Mouse (Mus musculus) embryonic fibroblast, embryonic 13.5 days (primary cell): ENCODE measurements around the gene Galc.

Experiments used
- CTCF ChIP-seq: IDR thresholded peaks from 2 replicates; pipeline ENCODE4 v1.5.1; 2011; ENCODE audit warnings: mild to moderate bottlenecking, control low read depth, low read length, moderate library complexity, borderline replicate concordance; ENCODE audit not compliant: insufficient read depth
- POLR2A ChIP-seq: IDR thresholded peaks from 2 replicates; pipeline ENCODE4 v1.6.1; 2011; ENCODE audit warnings: low read depth, mild to moderate bottlenecking, control low read depth, low read length, moderate library complexity

DNA sequence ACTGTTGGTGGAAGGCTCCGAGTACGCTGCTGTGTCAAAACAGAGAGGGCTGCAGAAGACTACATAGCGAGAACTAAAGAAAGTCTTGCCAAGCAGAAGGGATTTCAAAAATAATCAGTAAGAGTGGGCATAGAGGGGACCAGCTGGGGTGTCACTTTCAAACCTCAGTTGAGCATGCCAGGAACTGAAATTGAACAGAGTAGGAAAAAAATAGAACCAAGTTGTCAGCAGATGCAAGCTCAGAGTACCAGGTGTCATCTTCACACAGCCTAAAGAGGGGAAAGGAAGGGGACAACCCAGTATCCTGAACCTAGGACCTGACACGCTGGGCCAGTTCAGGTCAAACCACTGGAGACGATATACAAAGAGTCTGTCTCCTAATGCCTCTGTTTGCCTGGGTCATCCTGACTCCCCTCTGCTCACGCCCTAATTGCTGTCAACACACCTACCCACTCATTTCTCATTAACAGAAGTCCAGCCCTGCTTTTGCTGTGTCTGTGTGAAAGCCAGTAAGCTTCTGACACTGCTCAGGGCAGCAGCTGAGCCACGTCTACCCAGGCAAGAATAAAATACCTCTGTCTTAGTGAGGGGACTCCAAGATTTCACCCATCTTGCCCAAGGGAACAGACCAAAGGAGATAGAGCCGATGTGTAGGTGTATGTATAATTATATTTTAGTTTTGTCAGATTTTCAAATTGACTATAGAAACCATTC is 71.9 kb downstream of the Galc start:
- no peak for TF ChIP-seq CTCF
- no peak for TF ChIP-seq POLR2A
